Mouse (Mus musculus): Measurements from ENCODE around the gene Serpinb6b. TPM values are rescaled to one million over a fixed set of nuclear protein-coding genes. Genes with fewer than 3 reads are reported as not detected.

Gene Serpinb6b
- polyA plus RNA-seq, 1 experiment = 6.1 TPM

DNA sequence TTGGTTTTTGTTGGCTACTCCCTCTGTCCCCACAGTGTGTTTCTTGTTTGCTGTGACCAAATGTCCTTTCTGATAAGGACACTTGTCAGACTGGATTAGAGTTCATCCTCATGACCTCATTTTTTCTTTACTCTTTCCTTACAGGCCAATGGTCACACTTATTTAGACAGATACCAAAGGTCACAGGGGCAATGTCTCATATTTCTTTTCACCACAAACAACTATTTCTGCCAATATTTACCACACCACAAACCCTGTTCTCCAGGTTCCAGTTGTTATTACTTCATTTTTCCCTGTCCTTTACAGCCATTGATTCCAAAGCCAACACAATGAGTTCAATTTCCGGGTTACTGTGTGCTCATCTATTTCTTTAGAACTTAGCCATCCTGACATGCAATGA lies 4.6 kb downstream of the Serpinb6b start:
- H3K9me3 ChIP-seq (replicated peaks; ENCODE audit: control insufficient read depth, insufficient read depth, low read length, poor library complexity, severe bottlenecking) = no peaks in the 10 kb centered on the region
- no peaks in the 10 kb centered on the region for H3K4me1 ChIP-seq (ENCODE audit: control insufficient read depth, insufficient read depth, low read length)
- H3K9ac ChIP-seq (ENCODE audit: low read depth, poor library complexity, severe bottlenecking) = no peak overlapping the region
- no peak overlapping the region for H3K27ac ChIP-seq (ENCODE audit: insufficient read depth, low read length)
- H3K27me3 ChIP-seq (ENCODE audit: control insufficient read depth, insufficient read depth, low read length, poor library complexity, severe bottlenecking) = no peaks in the 10 kb centered on the region; the same call in 1 of the 2 replicates
- H3K4me3 ChIP-seq (ENCODE audit: low read depth, low read length) = no peak overlapping the region
- H3K36me3 ChIP-seq (ENCODE audit: control insufficient read depth, insufficient read depth, low read length, poor library complexity, severe bottlenecking) = no peaks in the 10 kb centered on the region
- no peak for TF ChIP-seq CTCF (IDR thresholded peaks at IDR 0.05; ENCODE audit: low read depth, low read length)
- no peak for TF ChIP-seq POLR2A (IDR thresholded peaks at IDR 0.05; ENCODE audit: insufficient read depth, low read length)
- TF ChIP-seq EP300 (IDR thresholded peaks at IDR 0.05; ENCODE audit: insufficient read depth, low read depth, low read length) = no peak

DNA sequence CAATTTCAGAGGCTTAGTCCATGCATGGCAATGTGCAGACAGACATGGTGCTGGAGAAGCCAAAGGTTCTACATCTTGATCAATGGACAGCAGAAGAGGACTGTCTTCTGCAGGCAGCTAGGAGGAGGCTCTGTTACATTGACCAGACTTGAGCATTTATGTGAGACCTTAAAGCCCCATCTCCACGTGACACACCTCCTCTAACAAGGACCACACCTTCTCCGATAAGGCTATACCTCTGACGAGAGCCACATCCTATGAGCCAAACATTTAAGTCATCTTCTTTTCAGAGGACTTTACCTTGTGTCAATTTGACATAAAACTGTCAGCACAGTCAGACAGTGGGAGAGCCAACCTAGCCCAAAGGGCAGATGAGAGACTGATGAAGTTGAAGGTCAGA lies 5.8 kb downstream of the Serpinb6b start:
- Histone ChIP-seq H3K27ac (ENCODE audit: insufficient read depth, low read length) (no peak overlapping the region), H3K36me3 (ENCODE audit: control insufficient read depth, insufficient read depth, low read length, poor library complexity, severe bottlenecking) (no peaks in the 10 kb centered on the region), H3K9ac (ENCODE audit: low read depth, poor library complexity, severe bottlenecking) (no peak overlapping the region), H3K4me1 (ENCODE audit: control insufficient read depth, insufficient read depth, low read length) (no peaks in the 10 kb centered on the region), H3K9me3 (replicated peaks; ENCODE audit: control insufficient read depth, insufficient read depth, low read length, poor library complexity, severe bottlenecking) (no peaks in the 10 kb centered on the region), H3K4me3 (ENCODE audit: low read depth, low read length) (no peak overlapping the region), H3K27me3 (ENCODE audit: control insufficient read depth, insufficient read depth, low read length, poor library complexity, severe bottlenecking) (no peaks in the 10 kb centered on the region; the same call in 1 of the 2 replicates)
- TF ChIP-seq CTCF (IDR thresholded peaks at IDR 0.05; ENCODE audit: low read depth, low read length) = no peak
- no peak for TF ChIP-seq EP300 (IDR thresholded peaks at IDR 0.05; ENCODE audit: insufficient read depth, low read depth, low read length)
- no peak for TF ChIP-seq POLR2A (IDR thresholded peaks at IDR 0.05; ENCODE audit: insufficient read depth, low read length)

GRCm38 (mm10) chr13:32974268-32974667 lies 9.3 kb downstream of the Serpinb6b start:
- Histone ChIP-seq H3K4me1 (ENCODE audit: control insufficient read depth, insufficient read depth, low read length) (no peaks in the 10 kb centered on the region), H3K36me3 (ENCODE audit: control insufficient read depth, insufficient read depth, low read length, poor library complexity, severe bottlenecking) (no peaks in the 10 kb centered on the region), H3K4me3 (ENCODE audit: low read depth, low read length) (no peak overlapping the region), H3K27me3 (ENCODE audit: control insufficient read depth, insufficient read depth, low read length, poor library complexity, severe bottlenecking) (no peaks in the 10 kb centered on the region), H3K9me3 (replicated peaks; ENCODE audit: control insufficient read depth, insufficient read depth, low read length, poor library complexity, severe bottlenecking) (no peaks in the 10 kb centered on the region), H3K27ac (ENCODE audit: insufficient read depth, low read length) (no peak overlapping the region), H3K9ac (ENCODE audit: low read depth, poor library complexity, severe bottlenecking) (no peak overlapping the region)
- TF ChIP-seq POLR2A (IDR thresholded peaks at IDR 0.05; ENCODE audit: insufficient read depth, low read length) = no peak
- TF ChIP-seq EP300 (IDR thresholded peaks at IDR 0.05; ENCODE audit: insufficient read depth, low read depth, low read length) = no peak
- TF ChIP-seq CTCF (IDR thresholded peaks at IDR 0.05; ENCODE audit: low read depth, low read length) = no peak

- Histone ChIP-seq H3K9ac (ENCODE audit: low read depth, poor library complexity, severe bottlenecking) (no peak overlapping the region), H3K9me3 (replicated peaks; ENCODE audit: control insufficient read depth, insufficient read depth, low read length, poor library complexity, severe bottlenecking) (no peaks in the 10 kb centered on the region)
- no peak for TF ChIP-seq EP300 (IDR thresholded peaks at IDR 0.05; ENCODE audit: insufficient read depth, low read depth, low read length)
- TF ChIP-seq CTCF (IDR thresholded peaks at IDR 0.05; ENCODE audit: low read depth, low read length) = no peak
- TF ChIP-seq POLR2A (IDR thresholded peaks at IDR 0.05; ENCODE audit: insufficient read depth, low read length) = no peak
Measured at GRCm38 (mm10) chr13:32974889-32975460, 10.0 kb downstream of the Serpinb6b start.

GRCm38 (mm10) chr13:32975710-32976109 lies 10.7 kb downstream of the Serpinb6b start:
- Histone ChIP-seq H3K4me3 (ENCODE audit: low read depth, low read length) (no peak overlapping the region), H3K9ac (ENCODE audit: low read depth, poor library complexity, severe bottlenecking) (no peak overlapping the region), H3K27ac (ENCODE audit: insufficient read depth, low read length) (no peak overlapping the region), H3K27me3 (ENCODE audit: control insufficient read depth, insufficient read depth, low read length, poor library complexity, severe bottlenecking) (no peaks in the 10 kb centered on the region), H3K4me1 (ENCODE audit: control insufficient read depth, insufficient read depth, low read length) (no peaks in the 10 kb centered on the region), H3K36me3 (ENCODE audit: control insufficient read depth, insufficient read depth, low read length, poor library complexity, severe bottlenecking) (no peaks in the 10 kb centered on the region), H3K9me3 (replicated peaks; ENCODE audit: control insufficient read depth, insufficient read depth, low read length, poor library complexity, severe bottlenecking) (no peaks in the 10 kb centered on the region)
- TF ChIP-seq EP300 (IDR thresholded peaks at IDR 0.05; ENCODE audit: insufficient read depth, low read depth, low read length) = no peak

More at GRCm38 (mm10) chr13:32974889-32975460, 10.0 kb downstream of the Serpinb6b start:
- no peak overlapping the region for H3K4me3 ChIP-seq (ENCODE audit: low read depth, low read length)
- no peaks in the 10 kb centered on the region for H3K36me3 ChIP-seq (ENCODE audit: control insufficient read depth, insufficient read depth, low read length, poor library complexity, severe bottlenecking)
- no peak overlapping the region for H3K27ac ChIP-seq (ENCODE audit: insufficient read depth, low read length)
- no peaks in the 10 kb centered on the region for H3K27me3 ChIP-seq (ENCODE audit: control insufficient read depth, insufficient read depth, low read length, poor library complexity, severe bottlenecking)
- H3K4me1 ChIP-seq (ENCODE audit: control insufficient read depth, insufficient read depth, low read length) = no peaks in the 10 kb centered on the region

DNA sequence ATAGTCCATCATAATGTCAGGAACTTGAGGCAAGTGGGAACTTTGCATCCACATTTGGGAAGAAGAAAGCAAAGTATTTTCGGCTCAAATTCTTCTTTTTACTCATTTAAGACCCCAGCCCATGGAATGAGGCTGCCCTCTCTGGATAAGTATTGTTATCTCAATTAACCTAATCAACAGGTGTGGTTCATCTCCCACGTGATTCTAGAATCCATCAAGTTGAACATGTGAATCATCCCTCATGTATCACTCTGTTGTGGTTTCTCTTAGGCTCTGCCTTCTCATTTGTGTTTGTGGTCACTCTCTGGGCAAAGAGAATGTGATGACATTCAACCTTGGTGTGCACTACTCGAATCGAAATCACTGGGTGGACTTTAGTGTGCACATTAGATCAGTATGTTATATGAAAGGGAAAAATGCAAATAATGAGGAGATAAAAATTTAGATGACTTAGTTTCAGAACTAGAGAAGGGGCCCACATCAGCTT lies 17.6 kb downstream of the Serpinb6b start:
- Histone ChIP-seq H3K9me3 (replicated peaks; ENCODE audit: control insufficient read depth, insufficient read depth, low read length, poor library complexity, severe bottlenecking) (no peaks in the 10 kb centered on the region), H3K4me1 (ENCODE audit: control insufficient read depth, insufficient read depth, low read length) (no peaks in the 10 kb centered on the region), H3K4me3 (ENCODE audit: low read depth, low read length) (no peak overlapping the region), H3K27ac (ENCODE audit: insufficient read depth, low read length) (no peak overlapping the region), H3K27me3 (ENCODE audit: control insufficient read depth, insufficient read depth, low read length, poor library complexity, severe bottlenecking) (no peaks in the 10 kb centered on the region), H3K36me3 (ENCODE audit: control insufficient read depth, insufficient read depth, low read length, poor library complexity, severe bottlenecking) (no peaks in the 10 kb centered on the region), H3K9ac (ENCODE audit: low read depth, poor library complexity, severe bottlenecking) (no peak overlapping the region)
- TF ChIP-seq EP300 (IDR thresholded peaks at IDR 0.05; ENCODE audit: insufficient read depth, low read depth, low read length) (no peak), POLR2A (IDR thresholded peaks at IDR 0.05; ENCODE audit: insufficient read depth, low read length) (no peak), CTCF (IDR thresholded peaks at IDR 0.05; ENCODE audit: low read depth, low read length) (no peak)

Measured in ES-Bruce4 (cell line).